Mouse (Mus musculus) midbrain, postnatal 0 days (tissue): Measurements from ENCODE around the gene Crybg3. TPM values are rescaled to one million over a fixed set of nuclear protein-coding genes. Genes with fewer than 3 reads are reported as not detected.

ENCODE experiments used
- ATAC-seq: fragments of 200-750 bp; cut with Nextera tagmentation; 2 replicates; pipeline ENCODE4 v1.8.0; 2017; ENCODE audit warnings: moderate number of reproducible peaks, mild to moderate bottlenecking, moderate TSS enrichment, moderate library complexity; ENCODE audit not compliant: low FRiP score
- DNase-seq: peaks from one replicate; pipeline ENCODE4 v3.0.0-alpha.2; 2015; ENCODE audit warnings: low spot score
- H3K27ac ChIP-seq: fragments of 300-500 bp; sonication (generic); 2 replicates; pipeline ENCODE4 v1.5.1; 2014; ENCODE audit warnings: low read depth, mild to moderate bottlenecking, low read length, mixed read lengths
- H3K27me3 ChIP-seq: fragments of 300-500 bp; sonication (generic); 2 replicates; pipeline ENCODE4 v1.6.1; 2014; ENCODE audit warnings: low read length, control low read depth, mixed read lengths; ENCODE audit not compliant: insufficient read depth
- H3K36me3 ChIP-seq: fragments of 300-500 bp; sonication (generic); 2 replicates; pipeline ENCODE4 v1.6.1; 2014; ENCODE audit warnings: low read length, control low read depth, mixed read lengths; ENCODE audit not compliant: insufficient read depth
- H3K4me1 ChIP-seq: fragments of 300-500 bp; sonication (generic); 2 replicates; pipeline ENCODE4 v1.6.1; 2014; ENCODE audit warnings: mild to moderate bottlenecking, control low read depth, antibody characterized with exemption, low read length, mixed read lengths; ENCODE audit not compliant: insufficient read depth
- H3K4me2 ChIP-seq: fragments of 300-500 bp; sonication (generic); 2 replicates; pipeline ENCODE4 v1.6.1; 2014; ENCODE audit warnings: low read depth, mild to moderate bottlenecking, low read length, mixed read lengths; ENCODE audit not compliant: poor library complexity, severe bottlenecking
- H3K4me3 ChIP-seq: fragments of 300-500 bp; sonication (generic); 2 replicates; pipeline ENCODE4 v1.5.1; 2014; ENCODE audit warnings: low read depth, mild to moderate bottlenecking, low read length, moderate library complexity
- H3K9ac ChIP-seq: fragments of 300-500 bp; sonication (generic); replicated peaks from 2 replicates; pipeline ENCODE4 v1.6.1; 2014; ENCODE audit warnings: mild to moderate bottlenecking, low read length, moderate library complexity, mixed read lengths; ENCODE audit not compliant: poor library complexity, severe bottlenecking
- H3K9me3 ChIP-seq: fragments of 300-500 bp; sonication (generic); 2 replicates; pipeline ENCODE4 v1.6.1; 2016; ENCODE audit warnings: low read length, control low read depth
- CTCF ChIP-seq: IDR thresholded peaks from 2 replicates; pipeline ENCODE4 v1.5.1; 2016; ENCODE audit warnings: antibody characterized with exemption, mild to moderate bottlenecking
- WGBS: fragments of 180-500 bp; shearing (Covaris S2); extraction: QIAGEN DNeasy Blood & Tissue Kit; methylation state at CpG from one replicate; pipeline ENCODE4 v1.1.7; 2014; 5-methylcytosine and 5-hydroxymethylcytosine counted together
- polyA plus RNA-seq: library from polyadenylated mRNA; unstranded; fragments of >200 nt; fragmentation: Nextera tagmentation; extraction: Ambion mirVana; gene quantifications from 2 replicates; pipeline ENCODE4 v1.2.1, GENCODE M21; 2015
- total RNA-seq: library from RNA; depleted of rRNA; stranded (reverse); fragments of >200 nt; gene quantifications from 2 replicates; pipeline ENCODE4 v1.2.3, GENCODE M21; 2014

Crybg3 gene
- total and polyA plus RNA-seq, 2 experiments from 2014 or later, result 1.1 to 4.0 TPM

- no peaks in the 10 kb centered on the region for H3K36me3 ChIP-seq
- WGBS, result 66% methylated on average over 6 of the region's 6 CpGs
- ATAC-seq, result no peak
These were observed 14.5 kb downstream of the Crybg3 start for GRCm38 (mm10) chr16:59586276-59586675.

GRCm38 (mm10) chr16:59585706-59586244, 15.0 kb downstream of the Crybg3 start:
- ATAC-seq (no peak), DNase-seq (no peak)
- Histone ChIP-seq H3K4me2 (no peak overlapping the region), H3K4me1 (no peaks in the 10 kb centered on the region), H3K9ac (no peak overlapping the region), H3K9me3 (no peaks in the 10 kb centered on the region), H3K27me3 (no peaks in the 10 kb centered on the region), H3K4me3 (no peak overlapping the region), H3K27ac (no peak overlapping the region), H3K36me3 (no peaks in the 10 kb centered on the region)
- 93% methylated on average over 4 of the region's 4 CpGs for WGBS
- TF ChIP-seq CTCF, result no peak

More at GRCm38 (mm10) chr16:59586276-59586675, 14.5 kb downstream of the Crybg3 start:
- no peak overlapping the region for H3K4me2 ChIP-seq
- DNase-seq, result no peak
- no peak overlapping the region for H3K27ac ChIP-seq
- no peak for TF ChIP-seq CTCF
- no peaks in the 10 kb centered on the region for H3K4me1 ChIP-seq
- H3K9ac ChIP-seq, result no peak overlapping the region
- no peak overlapping the region for H3K4me3 ChIP-seq
- no peaks in the 10 kb centered on the region for H3K27me3 ChIP-seq
- no peaks in the 10 kb centered on the region for H3K9me3 ChIP-seq

GRCm38 (mm10) chr16:59583515-59583914, 17.3 kb downstream of the Crybg3 start:
- H3K4me3 ChIP-seq, result no peak overlapping the region
- H3K27ac ChIP-seq, result no peak overlapping the region
- no peak for DNase-seq
- no peak overlapping the region for H3K4me2 ChIP-seq
- no peak for ATAC-seq
- H3K36me3 ChIP-seq, result no peaks in the 10 kb centered on the region
- H3K9ac ChIP-seq, result no peak overlapping the region
- H3K27me3 ChIP-seq, result no peaks in the 10 kb centered on the region
- H3K9me3 ChIP-seq, result no peaks in the 10 kb centered on the region
- WGBS, result 82% methylated on average over 5 of the region's 5 CpGs
- TF ChIP-seq CTCF, result no peak
- no peaks in the 10 kb centered on the region for H3K4me1 ChIP-seq

GRCm38 (mm10) chr16:59579237-59579636, 21.5 kb downstream of the Crybg3 start:
- no peak for ATAC-seq
- no peak for TF ChIP-seq CTCF
- WGBS, result 85% methylated on average over 8 of the region's 8 CpGs

GRCm38 (mm10) chr16:59573961-59574360, 26.8 kb downstream of the Crybg3 start:
- Histone ChIP-seq H3K9ac (no peak overlapping the region), H3K4me3 (no peak overlapping the region), H3K4me2 (no peak overlapping the region), H3K27me3 (no peaks in the 10 kb centered on the region), H3K9me3 (no peaks in the 10 kb centered on the region), H3K4me1 (no peaks in the 10 kb centered on the region), H3K36me3 (no peaks in the 10 kb centered on the region), H3K27ac (no peak overlapping the region)
- DNase-seq, result no peak
- TF ChIP-seq CTCF, result no peak
- no peak for ATAC-seq
- 77% methylated on average over 11 of the region's 11 CpGs for WGBS

More at GRCm38 (mm10) chr16:59579237-59579636, 21.5 kb downstream of the Crybg3 start:
- Histone ChIP-seq H3K27me3 (no peaks in the 10 kb centered on the region), H3K4me2 (no peak overlapping the region), H3K9ac (no peak overlapping the region), H3K27ac (no peak overlapping the region), H3K9me3 (no peaks in the 10 kb centered on the region), H3K4me3 (no peak overlapping the region), H3K4me1 (no peaks in the 10 kb centered on the region), H3K36me3 (no peaks in the 10 kb centered on the region)
- DNase-seq, result no peak

- TF ChIP-seq CTCF, result no peak
- Histone ChIP-seq H3K9ac (no peak overlapping the region), H3K4me2 (no peak overlapping the region), H3K4me3 (no peak overlapping the region), H3K4me1 (no peaks in the 10 kb centered on the region), H3K9me3 (no peaks in the 10 kb centered on the region), H3K36me3 (no peaks in the 10 kb centered on the region), H3K27ac (no peak overlapping the region), H3K27me3 (no peaks in the 10 kb centered on the region)
- no peak for DNase-seq
- 88% methylated on average over 3 of the region's 3 CpGs for WGBS
- no peak for ATAC-seq
These were observed 28.1 kb downstream of the Crybg3 start for GRCm38 (mm10) chr16:59572685-59573084.
